Mouse (Mus musculus) ovary, adult 2 months (tissue): ENCODE measurements around the gene Anapc15. TPM values are rescaled to one million over a fixed set of nuclear protein-coding genes. Genes with fewer than 3 reads are reported as not detected.

Experiments
- polyA plus RNA-seq: library from polyadenylated mRNA; depleted of rRNA; stranded (reverse); fragments of >200 nt; gene quantifications from 2 replicates; pipeline ENCODE4 v1.2.3, GENCODE M21; 2012; rRNA removed

Anapc15 gene
- 29.7 and 34.9 TPM in 2 replicates for polyA plus RNA-seq

GRCm38 (mm10) chr7:101863415-101863814 lies at the start of gene Anapc15:
Gene Anapc15, plus strand, starts transcription at chr7:101863715.

GRCm38 (mm10) chr7:101817861-101818401 lies 45.6 kb upstream of the Anapc15 start, which contains the start of gene Phox2a:
Gene Phox2a, plus strand, starts transcription at chr7:101818313.

GRCm38 (mm10) chr7:101837606-101838471 lies 25.7 kb upstream of the Anapc15 start, which contains the start of gene Inppl1:
Gene Inppl1, minus strand, starts transcription at chr7:101838229.

GRCm38 (mm10) chr7:101857094-101857493 lies 6.4 kb upstream of the Anapc15 start, which contains the start of gene Folr2:
Gene Folr2, minus strand, starts transcription at chr7:101857194.

GRCm38 (mm10) chr7:101870629-101871028 lies 7.1 kb downstream of the Anapc15 start, which contains the start of gene Folr1:
Gene Folr1, minus strand, starts transcription at chr7:101870788.

GRCm38 (mm10) chr7:101905561-101906286 lies 42.2 kb downstream of the Anapc15 start, which contains the start of gene Lamtor1:
Gene Lamtor1, plus strand, starts transcription at chr7:101905904.

GRCm38 (mm10) chr7:101906287-101906681 lies 42.8 kb downstream of the Anapc15 start, which contains the start of gene Tomt:
Gene Tomt, minus strand, starts transcription at chr7:101906359.

GRCm38 (mm10) chr7:101933751-101934240 lies 70.3 kb downstream of the Anapc15 start, which contains the start of the genes Lrrc51 and Numa1:
Gene Lrrc51, minus strand, starts transcription at chr7:101933895.
Gene Numa1, plus strand, starts transcription at chr7:101934111.

Other genes starting within 250 kb of the Anapc15 start
- gene Clpb, start 200.1 kb upstream of the Anapc15 start, polyA plus RNA-seq, result 37.2 and 37.3 TPM in 2 replicates
- not detected in 2 replicates for gene Phox2a, start 45.4 kb upstream of the Anapc15 start, polyA plus RNA-seq
- gene Inppl1, start 25.5 kb upstream of the Anapc15 start, polyA plus RNA-seq, result 193 and 201 TPM in 2 replicates
- 15.4 and 19.7 TPM in 2 replicates for gene Folr2, start 6.5 kb upstream of the Anapc15 start, polyA plus RNA-seq
- 73.4 and 105 TPM in 2 replicates for gene Folr1, start 7.1 kb downstream of the Anapc15 start, polyA plus RNA-seq
- 234 and 253 TPM in 2 replicates for gene Lamtor1, start 42.2 kb downstream of the Anapc15 start, polyA plus RNA-seq
- gene Tomt, start 42.6 kb downstream of the Anapc15 start, polyA plus RNA-seq, result 0.18 and 0.29 TPM in 2 replicates
- gene Lrrc51, start 70.2 kb downstream of the Anapc15 start, polyA plus RNA-seq, result 29.5 and 38.8 TPM in 2 replicates
- 108 TPM in 2 replicates for gene Numa1, start 70.4 kb downstream of the Anapc15 start, polyA plus RNA-seq
- 9.9 and 14.9 TPM in 2 replicates for gene Il18bp, start 155.0 kb downstream of the Anapc15 start, polyA plus RNA-seq
- 21.4 and 22.0 TPM in 2 replicates for gene Rnf121, start 201.8 kb downstream of the Anapc15 start, polyA plus RNA-seq
- gene Xndc1, start 201.8 kb downstream of the Anapc15 start, polyA plus RNA-seq, result 23.2 and 28.9 TPM in 2 replicates
- gene Xntrpc, start 202.0 kb downstream of the Anapc15 start, polyA plus RNA-seq, result 5.9 and 6.7 TPM in 2 replicates
- not detected in 2 replicates for gene Trpc2, start 219.4 kb downstream of the Anapc15 start, polyA plus RNA-seq
- gene Art1, start 238.0 kb downstream of the Anapc15 start, polyA plus RNA-seq, result 0.17 and 0.18 TPM in 2 replicates
- 0.40 and 0.51 TPM in 2 replicates for gene Art5, start 245.8 kb downstream of the Anapc15 start, polyA plus RNA-seq